Mouse (Mus musculus) gastrocnemius, postnatal 10 days (tissue): ENCODE data around the gene D13Ertd608e. TPM values are rescaled to one million over a fixed set of nuclear protein-coding genes. Genes with fewer than 3 reads are reported as not detected.

Experiments used
- total RNA-seq, 2 experiments: library from RNA; stranded (reverse); gene quantifications; 2 replicates each; pipeline ENCODE4 v1.2.3; 2021

The D13Ertd608e gene
- total RNA-seq, 2 experiments from 2014 or later: not detected

Other genes starting within 250 kb of the D13Ertd608e start
- under 1 TPM; 0.19 to 0.23 TPM for gene Ccl28, start 212.2 kb upstream of the D13Ertd608e start, total RNA-seq
- gene Hmgcs1, start 145.6 kb upstream of the D13Ertd608e start, total RNA-seq: 10 to 100 TPM; 52.4 to 57.1 TPM
- 1 to 10 TPM; 2.1 to 2.5 TPM for gene Nim1k, start 80.1 kb upstream of the D13Ertd608e start, total RNA-seq
- gene Zfp131, start 45.1 kb upstream of the D13Ertd608e start, total RNA-seq: 10 to 100 TPM; 14.9 to 20.6 TPM
- gene AF067063, start 5.8 kb upstream of the D13Ertd608e start, total RNA-seq: not detected
- not detected for gene Tcstv1, start 58.8 kb downstream of the D13Ertd608e start, total RNA-seq
- not detected for gene Gm21761, start 93.3 kb downstream of the D13Ertd608e start, total RNA-seq
- not detected for gene B020031M17Rik, start 114.8 kb downstream of the D13Ertd608e start, total RNA-seq
- not detected for gene Gm36079, start 191.0 kb downstream of the D13Ertd608e start, total RNA-seq
- gene Gm21188, start 216.2 kb downstream of the D13Ertd608e start, total RNA-seq: under 1 TPM in 1 of 2 experiments, not detected in 1; 0.29 TPM